Mouse (Mus musculus) frontal cortex, postnatal 14 days (tissue): Measurements from ENCODE around the gene Trmt1.

Source experiments
- DNase-seq, 2 experiments: peaks; one replicate each; pipeline ENCODE4 v3.0.0; 2022; ENCODE audit warnings: low spot score in 2 of 2

The Trmt1 gene

GRCm38 (mm10) chr8:84731371-84732177 is 45.5 kb downstream of the Trmt1 start:
- no peak for DNase-seq

GRCm38 (mm10) chr8:84732545-84732944 is 46.4 kb downstream of the Trmt1 start:
- DNase-seq, result no peak

- no peak for DNase-seq
Measured at GRCm38 (mm10) chr8:84732996-84733395, 46.9 kb downstream of the Trmt1 start.

GRCm38 (mm10) chr8:84733959-84734358 is 47.9 kb downstream of the Trmt1 start:
- DNase-seq, result no peak

- no peak for DNase-seq
Measured at GRCm38 (mm10) chr8:84734680-84735079, 48.6 kb downstream of the Trmt1 start.

- no peak for DNase-seq
Measured at GRCm38 (mm10) chr8:84735597-84735996, 49.5 kb downstream of the Trmt1 start.

GRCm38 (mm10) chr8:84736521-84736920 is 50.4 kb downstream of the Trmt1 start:
- DNase-seq, result no peak

- peak in 1 of 2 experiments; percentile 75 for DNase-seq
Measured at GRCm38 (mm10) chr8:84737608-84738007, 51.5 kb downstream of the Trmt1 start.

GRCm38 (mm10) chr8:84738266-84738665 is 52.2 kb downstream of the Trmt1 start:
- DNase-seq, result no peak

GRCm38 (mm10) chr8:84738715-84739400 is 52.8 kb downstream of the Trmt1 start:
- DNase-seq, result no peak

GRCm38 (mm10) chr8:84739401-84739742 is 53.3 kb downstream of the Trmt1 start:
- DNase-seq, result no peak

- no peak for DNase-seq
Measured at GRCm38 (mm10) chr8:84740895-84741843, 55.1 kb downstream of the Trmt1 start.

- no peak for DNase-seq
Measured at GRCm38 (mm10) chr8:84742171-84743053, 56.3 kb downstream of the Trmt1 start.

- DNase-seq, result no peak
Measured at GRCm38 (mm10) chr8:84743054-84743415, 56.9 kb downstream of the Trmt1 start.

GRCm38 (mm10) chr8:84743517-84744420 is 57.7 kb downstream of the Trmt1 start:
- DNase-seq, result no peak

GRCm38 (mm10) chr8:84745032-84745925 is 59.2 kb downstream of the Trmt1 start:
- no peak for DNase-seq
